Mouse (Mus musculus) myocyte (in vitro differentiated cells): ENCODE measurements at regions not wholly inside any gene's neighbourhood (a gene's known extent, or its start where the extent isn't known, plus 50 kb on each side); places are given as distances from the start of the nearest gene placed in this dataset.

Experiments
- CEBPB ChIP-seq: IDR thresholded peaks from 2 replicates; pipeline ENCODE4 v1.6.1; 2011; ENCODE audit warnings: mild to moderate bottlenecking, moderate library complexity; ENCODE audit not compliant: poor library complexity, insufficient read depth, severe bottlenecking
- E2F4 ChIP-seq: IDR thresholded peaks from one replicate; pipeline ENCODE4 v1.6.1; 2011; ENCODE audit warnings: mild to moderate bottlenecking, control low read depth, moderate library complexity; ENCODE audit not compliant: insufficient read depth
- MAX ChIP-seq: IDR thresholded peaks from one replicate; pipeline ENCODE4 v1.6.1; 2011; ENCODE audit warnings: low read depth, mild to moderate bottlenecking, control low read depth
- MYOG ChIP-seq, 3 experiments: IDR thresholded peaks; one replicate each; pipeline ENCODE4 v1.6.1; 2011; ENCODE audit warnings: control low read depth in 2 of 3, low read depth in 2 of 3, mild to moderate bottlenecking in 2 of 3; ENCODE audit not compliant: insufficient read length in 2 of 3, control insufficient read depth in 1 of 3, insufficient read depth in 1 of 3
- POLR2A ChIP-seq: IDR thresholded peaks from one replicate; pipeline ENCODE4 v1.6.1; 2011; ENCODE audit warnings: low read depth, mild to moderate bottlenecking, control low read depth, moderate library complexity; ENCODE audit not compliant: insufficient read length
- POLR2AphosphoS2 ChIP-seq: IDR thresholded peaks from one replicate; pipeline ENCODE4 v1.6.1; 2011; ENCODE audit warnings: low read depth, control low read depth; ENCODE audit not compliant: insufficient read length
- REST ChIP-seq: IDR thresholded peaks from one replicate; pipeline ENCODE4 v1.6.1; 2011; ENCODE audit warnings: mild to moderate bottlenecking, control low read depth, moderate library complexity; ENCODE audit not compliant: insufficient read depth, insufficient read length
- SRF ChIP-seq: IDR thresholded peaks from one replicate; pipeline ENCODE4 v1.6.1; 2011; ENCODE audit warnings: low read depth; ENCODE audit not compliant: control insufficient read depth, insufficient read length
- TCF12 ChIP-seq: IDR thresholded peaks from one replicate; pipeline ENCODE4 v1.6.1; 2011; ENCODE audit warnings: mild to moderate bottlenecking, control low read depth; ENCODE audit not compliant: poor library complexity, insufficient read depth, severe bottlenecking
- TCF3 ChIP-seq: IDR thresholded peaks from one replicate; pipeline ENCODE4 v1.6.1; 2011; ENCODE audit warnings: low read depth, control low read depth; ENCODE audit not compliant: insufficient read length
- USF1 ChIP-seq: IDR thresholded peaks from one replicate; pipeline ENCODE4 v1.6.1; 2011; ENCODE audit warnings: low read depth, mild to moderate bottlenecking, control low read depth, moderate library complexity

DNA sequence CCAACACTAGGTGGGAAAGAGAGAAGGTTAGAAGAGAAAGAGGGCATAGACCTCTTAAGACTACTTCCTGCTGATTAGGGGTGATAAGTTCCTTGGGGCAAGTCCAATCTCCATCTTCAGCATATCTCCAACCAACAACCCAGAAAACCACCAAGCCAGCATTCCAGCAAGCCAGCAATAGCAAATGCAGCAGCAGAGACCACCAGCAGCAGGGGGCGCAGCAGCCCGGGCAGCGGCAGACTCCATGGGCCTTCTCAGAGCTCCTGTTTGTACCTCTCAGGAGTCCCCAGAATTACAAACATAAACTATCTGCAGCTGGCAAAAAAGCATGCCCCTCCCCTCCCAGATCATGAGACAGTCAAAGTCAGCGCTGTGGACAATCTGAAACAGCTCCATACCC, 222.0 kb upstream of the Ttc29 start:
- TF ChIP-seq POLR2A = no peak
- no peak for TF ChIP-seq CEBPB
- no peak for TF ChIP-seq USF1
- no peak for TF ChIP-seq POLR2AphosphoS2
- no peak for TF ChIP-seq SRF
- no peak for TF ChIP-seq REST
- TF ChIP-seq MAX = no peak
- TF ChIP-seq E2F4 = no peak
- no peak for TF ChIP-seq TCF3
- no peak for TF ChIP-seq MYOG (IDR thresholded peaks at IDR 0.05; ENCODE audit: control insufficient read depth in 1 of 3, insufficient read depth in 1 of 3, insufficient read length in 2 of 3, low read depth in 2 of 3)
- no peak for TF ChIP-seq TCF12
